Mouse (Mus musculus): ENCODE measurements around the gene Crtc3. TPM values are rescaled to one million over a fixed set of nuclear protein-coding genes. Genes with fewer than 3 reads are reported as not detected.
A peak's percentile ranks its signal among the peaks of the same experiment; 100 is the strongest.

Crtc3 gene
- polyA plus RNA-seq, 1 experiment from 2014 or later, result 7.9 TPM

- DNase-seq (ENCODE audit: low spot score) (no peak), ATAC-seq (no peak)
- Histone ChIP-seq H3K9me3 (replicated peaks; ENCODE audit: control insufficient read depth, low read length) (no peaks in the 10 kb centered on the region), H3K36me3 (ENCODE audit: control insufficient read depth, insufficient read depth, low read length) (peaks cover 43% of the 10 kb centered on the region), H3K27ac (ENCODE audit: low read depth, low read length) (no peak overlapping the region), H3K9ac (ENCODE audit: low read length) (no peak overlapping the region; the same call in 1 of the 2 replicates), H3K27me3 (replicated peaks; ENCODE audit: control insufficient read depth, insufficient read depth, low read length) (no peaks in the 10 kb centered on the region), H3K4me1 (ENCODE audit: control insufficient read depth, insufficient read depth, low read length) (no peaks in the 10 kb centered on the region), H3K4me3 (ENCODE audit: low read depth, low read length) (no peak overlapping the region), H3K4me2 (ENCODE audit: low read length) (peak overlapping the region; percentile 16; the same call in 1 of the 2 replicates)
- 38% methylated on average over 10 of the region's 10 CpGs for WGBS
Measured at GRCm38 (mm10) chr7:80587684-80588083, 101.0 kb downstream of the Crtc3 start.

DNA sequence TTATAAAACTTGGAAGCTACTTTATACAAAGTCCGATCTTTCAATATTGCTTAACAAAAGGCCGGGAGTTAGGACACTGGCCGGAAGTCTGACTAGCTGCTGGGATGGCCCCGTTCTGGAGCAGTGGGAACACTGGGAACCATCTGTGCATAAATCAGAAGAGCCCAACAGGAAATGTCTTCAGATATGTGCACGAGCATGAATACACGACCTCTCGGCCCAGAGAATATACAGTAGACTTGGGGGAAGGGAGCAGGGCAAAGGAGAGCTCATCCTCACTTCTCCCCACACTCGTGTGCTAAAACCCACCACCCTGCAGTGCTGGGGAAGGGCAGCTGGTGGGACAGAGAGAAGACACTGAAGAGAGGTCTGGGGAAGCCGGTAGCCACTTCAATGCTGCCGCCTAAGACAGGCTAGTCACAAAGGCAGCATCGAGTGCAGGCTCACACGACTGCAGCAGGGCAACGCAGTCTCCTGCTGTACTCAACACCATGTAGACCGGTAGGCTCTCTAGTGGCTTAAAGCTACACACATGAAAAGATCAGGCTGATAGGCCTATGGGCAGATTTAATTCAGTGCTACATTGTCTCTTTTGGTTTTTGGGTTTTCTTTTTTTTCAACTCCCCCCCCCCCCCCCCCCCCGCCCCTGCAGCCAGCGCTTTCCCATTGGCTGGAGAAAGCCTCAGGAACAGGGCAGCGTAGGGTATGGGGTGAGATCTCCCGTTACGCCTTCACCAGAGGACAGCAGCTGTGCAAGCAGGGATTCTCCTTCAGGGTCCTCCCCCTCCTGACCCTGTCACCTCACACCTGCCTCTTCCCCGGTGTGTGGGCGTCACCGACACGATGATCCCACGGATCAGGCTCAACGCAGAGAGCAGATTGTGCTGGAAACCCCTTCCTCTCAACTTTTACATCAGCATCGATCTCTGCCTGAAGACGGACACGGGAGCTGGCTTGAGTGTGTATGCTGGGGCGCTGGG is 101.7 kb downstream of the Crtc3 start:
- DNase-seq (ENCODE audit: low spot score), result no peak
- Histone ChIP-seq H3K27ac (ENCODE audit: low read depth, low read length) (no peak overlapping the region), H3K27me3 (replicated peaks; ENCODE audit: control insufficient read depth, insufficient read depth, low read length) (no peaks in the 10 kb centered on the region), H3K9me3 (replicated peaks; ENCODE audit: control insufficient read depth, low read length) (no peaks in the 10 kb centered on the region), H3K4me1 (ENCODE audit: control insufficient read depth, insufficient read depth, low read length) (no peaks in the 10 kb centered on the region), H3K9ac (ENCODE audit: low read length) (0 out of 2 replicates have a peak overlapping the region, but pooled peaks have one; percentile 17), H3K4me3 (ENCODE audit: low read depth, low read length) (no peak overlapping the region), H3K36me3 (ENCODE audit: control insufficient read depth, insufficient read depth, low read length) (peaks cover 36% of the 10 kb centered on the region), H3K4me2 (ENCODE audit: low read length) (peak overlapping the region; percentile 16; the same call in 1 of the 2 replicates)
- 39% methylated on average over 28 of the region's 29 CpGs for WGBS
- ATAC-seq, result no peak

DNA sequence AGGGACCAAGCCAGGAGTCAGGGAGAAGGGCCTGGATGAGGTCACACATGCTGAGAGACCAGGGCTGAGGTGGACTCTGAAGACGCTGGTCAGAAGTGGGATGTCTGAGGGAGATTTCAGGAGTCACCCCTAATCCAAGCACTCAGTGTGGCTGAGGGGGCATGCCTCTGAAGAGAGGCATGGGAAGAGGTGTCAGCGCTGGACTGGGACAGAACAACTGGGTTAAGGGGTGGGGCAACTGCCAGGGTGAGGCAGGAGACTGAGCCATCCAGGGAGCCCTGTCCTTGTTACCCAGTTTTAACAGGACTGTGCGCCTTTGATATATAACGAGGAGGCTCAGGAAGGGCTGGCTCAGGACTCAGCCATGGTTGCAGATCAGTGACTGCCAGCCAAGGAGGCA is 102.5 kb downstream of the Crtc3 start:
- WGBS, result 48% methylated on average over 4 of the region's 4 CpGs
- Histone ChIP-seq H3K27me3 (replicated peaks; ENCODE audit: control insufficient read depth, insufficient read depth, low read length) (no peaks in the 10 kb centered on the region), H3K36me3 (ENCODE audit: control insufficient read depth, insufficient read depth, low read length) (peaks cover 28% of the 10 kb centered on the region), H3K9ac (ENCODE audit: low read length) (no peak overlapping the region), H3K4me2 (ENCODE audit: low read length) (no peak overlapping the region), H3K27ac (ENCODE audit: low read depth, low read length) (no peak overlapping the region), H3K9me3 (replicated peaks; ENCODE audit: control insufficient read depth, low read length) (no peaks in the 10 kb centered on the region), H3K4me3 (ENCODE audit: low read depth, low read length) (no peak overlapping the region), H3K4me1 (ENCODE audit: control insufficient read depth, insufficient read depth, low read length) (no peaks in the 10 kb centered on the region)
- DNase-seq (ENCODE audit: low spot score), result no peak
- ATAC-seq, result no peak

GRCm38 (mm10) chr7:80585380-80585779 is 103.3 kb downstream of the Crtc3 start:
- no peaks in the 10 kb centered on the region for H3K27me3 ChIP-seq (replicated peaks; ENCODE audit: control insufficient read depth, insufficient read depth, low read length)
- WGBS, result 83% methylated on average over 9 of the region's 9 CpGs

GRCm38 (mm10) chr7:80583981-80584380 is 104.7 kb downstream of the Crtc3 start:
- no peaks in the 10 kb centered on the region for H3K27me3 ChIP-seq (replicated peaks; ENCODE audit: control insufficient read depth, insufficient read depth, low read length)
- H3K4me2 ChIP-seq (ENCODE audit: low read length), result no peak overlapping the region
- DNase-seq (ENCODE audit: low spot score), result peak; percentile 83
- ATAC-seq, result peak; percentile 68
- H3K4me1 ChIP-seq (ENCODE audit: control insufficient read depth, insufficient read depth, low read length), result no peaks in the 10 kb centered on the region
- H3K4me3 ChIP-seq (ENCODE audit: low read depth, low read length), result no peak overlapping the region
- no peaks in the 10 kb centered on the region for H3K9me3 ChIP-seq (replicated peaks; ENCODE audit: control insufficient read depth, low read length)
- no peak overlapping the region for H3K27ac ChIP-seq (ENCODE audit: low read depth, low read length)
- peaks cover 7% of the 10 kb centered on the region for H3K36me3 ChIP-seq (ENCODE audit: control insufficient read depth, insufficient read depth, low read length)
- no peak overlapping the region for H3K9ac ChIP-seq (ENCODE audit: low read length)
- WGBS, result 40% methylated on average over 6 of the region's 6 CpGs

More at GRCm38 (mm10) chr7:80585380-80585779, 103.3 kb downstream of the Crtc3 start:
- H3K9ac ChIP-seq (ENCODE audit: low read length), result no peak overlapping the region
- H3K36me3 ChIP-seq (ENCODE audit: control insufficient read depth, insufficient read depth, low read length), result peaks cover 21% of the 10 kb centered on the region
- H3K27ac ChIP-seq (ENCODE audit: low read depth, low read length), result no peak overlapping the region
- ATAC-seq (no peak), DNase-seq (ENCODE audit: low spot score) (no peak)
- H3K4me2 ChIP-seq (ENCODE audit: low read length), result no peak overlapping the region
- no peaks in the 10 kb centered on the region for H3K4me1 ChIP-seq (ENCODE audit: control insufficient read depth, insufficient read depth, low read length)
- no peaks in the 10 kb centered on the region for H3K9me3 ChIP-seq (replicated peaks; ENCODE audit: control insufficient read depth, low read length)
- H3K4me3 ChIP-seq (ENCODE audit: low read depth, low read length), result no peak overlapping the region

DNA sequence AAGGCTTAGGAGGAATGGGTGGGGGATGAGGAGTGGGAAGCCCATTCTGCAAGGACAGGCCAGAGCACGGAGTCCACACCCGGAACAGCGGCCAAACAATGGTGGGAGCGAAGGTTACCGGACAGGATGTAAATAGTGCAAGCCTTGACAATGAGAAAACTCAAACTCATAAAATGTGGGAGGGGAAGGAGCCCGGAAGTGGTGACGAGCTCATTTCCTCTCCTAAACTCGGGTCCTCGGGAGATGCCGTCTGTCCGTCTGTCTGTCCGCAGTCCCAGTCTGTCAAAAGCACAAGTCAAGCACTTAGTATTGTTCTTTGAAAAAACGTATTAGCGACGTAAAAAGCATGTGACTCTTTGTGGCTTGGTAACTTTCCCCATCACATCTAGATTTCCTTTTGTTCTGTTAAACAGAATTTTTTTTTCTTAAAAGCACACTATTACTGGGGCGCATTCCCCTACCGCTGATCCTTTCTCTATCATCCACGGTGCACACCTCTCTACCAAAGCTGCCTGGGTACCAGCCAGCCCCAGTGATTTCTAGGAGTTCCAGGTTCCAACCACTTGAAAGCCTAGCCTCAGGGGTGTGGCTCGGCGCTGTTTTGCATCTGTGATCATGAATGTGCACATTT is 105.7 kb downstream of the Crtc3 start:
- no peak overlapping the region for H3K4me2 ChIP-seq (ENCODE audit: low read length)
- WGBS, result 74% methylated on average over 20 of the region's 20 CpGs

GRCm38 (mm10) chr7:80580368-80580767 is 108.3 kb downstream of the Crtc3 start:
- Histone ChIP-seq H3K4me1 (ENCODE audit: control insufficient read depth, insufficient read depth, low read length) (no peaks in the 10 kb centered on the region), H3K27me3 (replicated peaks; ENCODE audit: control insufficient read depth, insufficient read depth, low read length) (no peaks in the 10 kb centered on the region), H3K9ac (ENCODE audit: low read length) (no peak overlapping the region), H3K27ac (ENCODE audit: low read depth, low read length) (no peak overlapping the region), H3K4me2 (ENCODE audit: low read length) (no peak overlapping the region), H3K36me3 (ENCODE audit: control insufficient read depth, insufficient read depth, low read length) (no peaks in the 10 kb centered on the region), H3K9me3 (replicated peaks; ENCODE audit: control insufficient read depth, low read length) (no peaks in the 10 kb centered on the region), H3K4me3 (ENCODE audit: low read depth, low read length) (no peak overlapping the region)
- ATAC-seq (no peak), DNase-seq (ENCODE audit: low spot score) (no peak)
- 38% methylated on average over 6 of the region's 6 CpGs for WGBS

More for the DNA sequence above, 105.7 kb downstream of the Crtc3 start:
- no peak overlapping the region for H3K4me3 ChIP-seq (ENCODE audit: low read depth, low read length)
- ATAC-seq, result no peak
- H3K9ac ChIP-seq (ENCODE audit: low read length), result no peak overlapping the region
- no peaks in the 10 kb centered on the region for H3K36me3 ChIP-seq (ENCODE audit: control insufficient read depth, insufficient read depth, low read length)
- H3K27me3 ChIP-seq (replicated peaks; ENCODE audit: control insufficient read depth, insufficient read depth, low read length), result no peaks in the 10 kb centered on the region
- no peak for DNase-seq (ENCODE audit: low spot score)
- H3K4me1 ChIP-seq (ENCODE audit: control insufficient read depth, insufficient read depth, low read length), result no peaks in the 10 kb centered on the region
- no peak overlapping the region for H3K27ac ChIP-seq (ENCODE audit: low read depth, low read length)
- no peaks in the 10 kb centered on the region for H3K9me3 ChIP-seq (replicated peaks; ENCODE audit: control insufficient read depth, low read length)

GRCm38 (mm10) chr7:80577417-80577980 is 111.2 kb downstream of the Crtc3 start:
- H3K27ac ChIP-seq (ENCODE audit: low read depth, low read length), result no peak overlapping the region
- no peaks in the 10 kb centered on the region for H3K9me3 ChIP-seq (replicated peaks; ENCODE audit: control insufficient read depth, low read length)
- 59% methylated on average over 14 of the region's 14 CpGs for WGBS
- peak; percentile 78 for DNase-seq (ENCODE audit: low spot score)
- no peak overlapping the region for H3K4me2 ChIP-seq (ENCODE audit: low read length)
- H3K4me3 ChIP-seq (ENCODE audit: low read depth, low read length), result no peak overlapping the region
- H3K4me1 ChIP-seq (ENCODE audit: control insufficient read depth, insufficient read depth, low read length), result no peaks in the 10 kb centered on the region
- ATAC-seq, result no peak; the same call in 1 of the 2 replicates
- H3K9ac ChIP-seq (ENCODE audit: low read length), result no peak overlapping the region
- no peaks in the 10 kb centered on the region for H3K27me3 ChIP-seq (replicated peaks; ENCODE audit: control insufficient read depth, insufficient read depth, low read length)
- no peaks in the 10 kb centered on the region for H3K36me3 ChIP-seq (ENCODE audit: control insufficient read depth, insufficient read depth, low read length)

Measured in forebrain, embryonic 14.5 days (tissue).